Mouse (Mus musculus) left cerebral cortex, postnatal 10 days (tissue): ENCODE data around the gene Chst15. TPM values are rescaled to one million over a fixed set of nuclear protein-coding genes. Genes with fewer than 3 reads are reported as not detected.
A peak's percentile ranks its signal among the peaks of the same experiment; 100 is the strongest.

ENCODE experiments used
- DNase-seq, 2 experiments: peaks; one replicate each; pipeline ENCODE4 v3.0.0; 2021 to 2022; ENCODE audit warnings: low spot score in 2 of 2, mixed read lengths in 1 of 2; ENCODE audit errors: extremely low spot score in 1 of 2
- intact Hi-C: fragments of 180-260 bp; cut with DNase I; formaldehyde crosslinking; loops from one replicate; pipeline ENCODE4 v1.15.1; 2025
- total RNA-seq, 2 experiments: library from RNA; stranded (reverse); gene quantifications; 2 replicates each; pipeline ENCODE4 v1.2.3; 2021

The Chst15 gene
- total RNA-seq, 2 experiments from 2014 or later = 31.3 to 37.3 TPM

GRCm38 (mm10) chr7:132245730-132246129 lies 71.3 kb downstream of the Chst15 start:
- intact Hi-C loops = loop anchor here (5.0 kb wide), 1 partner anchor 72 kb away; the partner anchor contains the start of gene Chst15
- DNase-seq = no peak

- no peak for DNase-seq
- intact Hi-C loops = loop anchor here (5.0 kb wide), 1 partner anchor 73 kb away; the partner anchor contains the start of gene Chst15
Observed at GRCm38 (mm10) chr7:132244637-132245036, 72.4 kb downstream of the Chst15 start.

GRCm38 (mm10) chr7:132243225-132243624 lies 73.8 kb downstream of the Chst15 start:
- no peak for DNase-seq
- intact Hi-C loops = no loop called here

GRCm38 (mm10) chr7:132242617-132243141 lies 74.3 kb downstream of the Chst15 start:
- peak in 1 of 2 experiments; percentile 68 for DNase-seq
- intact Hi-C loops = no loop called here

- no peak for DNase-seq
- intact Hi-C loops = no loop called here
Observed at GRCm38 (mm10) chr7:132238921-132239320, 78.1 kb downstream of the Chst15 start.

GRCm38 (mm10) chr7:132237191-132237590 lies 79.8 kb downstream of the Chst15 start:
- intact Hi-C loops = no loop called here
- DNase-seq = no peak

GRCm38 (mm10) chr7:132236789-132237188 lies 80.2 kb downstream of the Chst15 start:
- intact Hi-C loops = no loop called here
- DNase-seq = peak in 1 of 2 experiments; percentile 56

GRCm38 (mm10) chr7:132234250-132234649 lies 82.8 kb downstream of the Chst15 start:
- intact Hi-C loops = no loop called here
- DNase-seq = no peak

- intact Hi-C loops = no loop called here
Observed at GRCm38 (mm10) chr7:132233732-132234131, 83.3 kb downstream of the Chst15 start.

GRCm38 (mm10) chr7:132232937-132233336 lies 84.1 kb downstream of the Chst15 start:
- intact Hi-C loops = no loop called here
- DNase-seq = no peak

More at GRCm38 (mm10) chr7:132233732-132234131, 83.3 kb downstream of the Chst15 start:
- DNase-seq = no peak

- DNase-seq = no peak
- intact Hi-C loops = no loop called here
Observed at GRCm38 (mm10) chr7:132231476-132231875, 85.6 kb downstream of the Chst15 start.

- intact Hi-C loops = no loop called here
- DNase-seq = no peak
Observed at GRCm38 (mm10) chr7:132230961-132231360, 86.1 kb downstream of the Chst15 start.

- DNase-seq = no peak
- intact Hi-C loops = loop anchor here (2.0 to 10.0 kb wide), 3 partner anchors 90 to 408 kb away; partner anchors contain the start of gene Chst15
Observed at GRCm38 (mm10) chr7:132227075-132227640, 89.9 kb downstream of the Chst15 start.

- DNase-seq = peak; percentile 82 to 89
- intact Hi-C loops = loop anchor here (1.0 to 10.0 kb wide), 4 partner anchors 90 to 408 kb away; partner anchors contain the start of gene Chst15
Observed at GRCm38 (mm10) chr7:132226379-132227074, 90.5 kb downstream of the Chst15 start.

GRCm38 (mm10) chr7:132223452-132224141 lies 93.4 kb downstream of the Chst15 start:
- DNase-seq = no peak
- intact Hi-C loops = loop anchor here (10.0 kb wide), 1 partner anchor 411 kb away; no protein-coding TSS in a partner anchor

GRCm38 (mm10) chr7:132214031-132214430 lies 103.0 kb downstream of the Chst15 start:
- intact Hi-C loops = no loop called here
- no peak for DNase-seq

GRCm38 (mm10) chr7:132213460-132213859 lies 103.6 kb downstream of the Chst15 start:
- DNase-seq = peak; percentile 78 to 83
- intact Hi-C loops = loop anchor here (1.0 to 2.0 kb wide), 2 partner anchors 247 to 312 kb away; partner anchors contain the start of gene Gpr26

- DNase-seq = peak in 1 of 2 experiments; percentile 53
- intact Hi-C loops = loop anchor here (2.0 kb wide), 1 partner anchor 245 kb away; the partner anchor contains the start of gene Gpr26
Observed at GRCm38 (mm10) chr7:132211920-132212701, 104.9 kb downstream of the Chst15 start.
